Mouse (Mus musculus) right cerebral cortex, postnatal 10 days (tissue): ENCODE measurements at regions not wholly inside any gene's neighbourhood (a gene's known extent, or its start where the extent isn't known, plus 50 kb on each side); places are given as distances from the start of the nearest gene placed in this dataset.
A peak's percentile ranks its signal among the peaks of the same experiment; 100 is the strongest.

Source experiments
- DNase-seq, 2 experiments: peaks; one replicate each; pipeline ENCODE4 v3.0.0; 2021; ENCODE audit warnings: low spot score in 2 of 2

GRCm38 (mm10) chr5:80766591-80766990 lies 253.3 kb upstream of the Adgrl3 start:
- no peak for DNase-seq

- peak; percentile 30 to 61 for DNase-seq
Measured at GRCm38 (mm10) chr5:80783892-80784291, 236.0 kb upstream of the Adgrl3 start.

- DNase-seq, result no peak
Measured at GRCm38 (mm10) chr5:80784746-80785145, 235.2 kb upstream of the Adgrl3 start.

GRCm38 (mm10) chr5:80791658-80792057 lies 228.3 kb upstream of the Adgrl3 start:
- DNase-seq, result no peak

GRCm38 (mm10) chr5:80799777-80800176 lies 220.2 kb upstream of the Adgrl3 start:
- no peak for DNase-seq

GRCm38 (mm10) chr5:80812917-80813316 lies 207.0 kb upstream of the Adgrl3 start:
- DNase-seq, result no peak

- DNase-seq, result no peak
Measured at GRCm38 (mm10) chr5:80819208-80819607, 200.7 kb upstream of the Adgrl3 start.

- no peak for DNase-seq
Measured at GRCm38 (mm10) chr5:80842531-80842930, 177.4 kb upstream of the Adgrl3 start.

- no peak for DNase-seq
Measured at GRCm38 (mm10) chr5:80855034-80855433, 164.9 kb upstream of the Adgrl3 start.

- DNase-seq, result no peak
Measured at GRCm38 (mm10) chr5:80876600-80876999, 143.3 kb upstream of the Adgrl3 start.

- DNase-seq, result no peak
Measured at GRCm38 (mm10) chr5:80898230-80898629, 121.7 kb upstream of the Adgrl3 start.

GRCm38 (mm10) chr5:80908771-80909170 lies 111.2 kb upstream of the Adgrl3 start:
- DNase-seq, result no peak

GRCm38 (mm10) chr5:80938791-80939190 lies 81.1 kb upstream of the Adgrl3 start:
- DNase-seq, result no peak

GRCm38 (mm10) chr5:80951861-80952599 lies 67.9 kb upstream of the Adgrl3 start:
- DNase-seq, result no peak

- DNase-seq, result no peak
Measured at GRCm38 (mm10) chr5:80952600-80953218, 67.2 kb upstream of the Adgrl3 start.
